Mouse (Mus musculus): ENCODE measurements around the gene Sult2a8. TPM values are rescaled to one million over a fixed set of nuclear protein-coding genes. Genes with fewer than 3 reads are reported as not detected.
"Not testable (repeated sequence)": the region's sequence is repeated elsewhere in the genome, so short reads cannot be mapped to it uniquely, and the experiment has no call there.

Sult2a8 gene
- not detected in 2 replicates for polyA plus RNA-seq (2012; rRNA removed)

- no peak within 1 kb of the TSS for H3K27ac ChIP-seq (ENCODE audit: insufficient read depth, low read length)
- WGBS, result 51% methylated on average over 3 of the region's 3 CpGs
These were observed at the start of gene Sult2a8 for GRCm38 (mm10) chr7:14446534-14446933. Gene Sult2a8, minus strand, starts transcription at chr7:14446769.

DNA sequence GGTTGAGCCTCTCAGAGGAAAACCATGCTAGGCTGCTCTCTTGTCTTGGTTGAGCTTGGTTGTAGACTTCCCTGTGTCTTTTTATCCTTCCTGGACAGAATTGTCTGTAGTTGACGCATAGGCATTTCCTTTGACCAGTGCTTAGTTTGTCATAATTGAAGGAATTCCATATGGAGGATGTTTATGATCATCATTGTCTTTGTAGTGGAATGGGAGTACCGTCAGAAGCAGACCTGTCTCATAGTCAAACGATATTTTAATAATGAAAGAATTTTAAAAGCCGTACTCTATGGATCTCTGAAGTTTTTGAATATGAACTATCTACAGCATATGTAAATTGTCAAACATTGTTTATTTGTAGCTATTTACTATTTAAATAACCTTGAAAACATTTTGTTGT is 47.6 kb upstream of the Sult2a8 start, which contains the start of gene Sult2a7:
Gene Sult2a7 (minus strand): TSS at position 101 of the 400 bp plus-strand sequence.
- H3K27ac ChIP-seq (ENCODE audit: insufficient read depth, low read length), result no peak within 1 kb of the TSS
- 81% methylated on average over 4 of the region's 4 CpGs for WGBS
- H3K4me1 ChIP-seq (ENCODE audit: control insufficient read depth, insufficient read depth, low read length), result no peaks in the 10 kb centered on the region
- DNase-seq, result no peak
- no peak for TF ChIP-seq POLR2A (IDR thresholded peaks at IDR 0.05; ENCODE audit: borderline replicate concordance, insufficient read depth, low read length)
- no peaks in the 10 kb centered on the region for H3K27me3 ChIP-seq (ENCODE audit: control insufficient read depth, insufficient read depth, low read length)
- no peak within 1 kb of the TSS for H3K4me3 ChIP-seq (replicated peaks; ENCODE audit: insufficient read depth, low read depth, low read length)

More at GRCm38 (mm10) chr7:14446534-14446933, at the start of gene Sult2a8:
- no peak for DNase-seq
- no peaks in the 10 kb centered on the region for H3K27me3 ChIP-seq (ENCODE audit: control insufficient read depth, insufficient read depth, low read length)
- H3K4me1 ChIP-seq (ENCODE audit: control insufficient read depth, insufficient read depth, low read length), result no peaks in the 10 kb centered on the region
- H3K4me3 ChIP-seq (replicated peaks; ENCODE audit: insufficient read depth, low read depth, low read length), result no peak within 1 kb of the TSS
- TF ChIP-seq POLR2A (IDR thresholded peaks at IDR 0.05; ENCODE audit: borderline replicate concordance, insufficient read depth, low read length) (no peak), CTCF (IDR thresholded peaks at IDR 0.05; ENCODE audit: borderline replicate concordance, insufficient read depth, low read depth, low read length) (no peak)

GRCm38 (mm10) chr7:14492886-14493285 is 46.3 kb upstream of the Sult2a8 start:
- TF ChIP-seq CTCF (IDR thresholded peaks at IDR 0.05; ENCODE audit: borderline replicate concordance, insufficient read depth, low read depth, low read length) (no peak), POLR2A (IDR thresholded peaks at IDR 0.05; ENCODE audit: borderline replicate concordance, insufficient read depth, low read length) (no peak)
- Histone ChIP-seq H3K4me1 (ENCODE audit: control insufficient read depth, insufficient read depth, low read length) (no peaks in the 10 kb centered on the region), H3K27me3 (ENCODE audit: control insufficient read depth, insufficient read depth, low read length) (no peaks in the 10 kb centered on the region), H3K27ac (ENCODE audit: insufficient read depth, low read length) (no peak overlapping the region), H3K4me3 (replicated peaks; ENCODE audit: insufficient read depth, low read depth, low read length) (no peak overlapping the region)
- DNase-seq, result no peak
- WGBS, result 67% methylated on average over 3 of the region's 3 CpGs

DNA sequence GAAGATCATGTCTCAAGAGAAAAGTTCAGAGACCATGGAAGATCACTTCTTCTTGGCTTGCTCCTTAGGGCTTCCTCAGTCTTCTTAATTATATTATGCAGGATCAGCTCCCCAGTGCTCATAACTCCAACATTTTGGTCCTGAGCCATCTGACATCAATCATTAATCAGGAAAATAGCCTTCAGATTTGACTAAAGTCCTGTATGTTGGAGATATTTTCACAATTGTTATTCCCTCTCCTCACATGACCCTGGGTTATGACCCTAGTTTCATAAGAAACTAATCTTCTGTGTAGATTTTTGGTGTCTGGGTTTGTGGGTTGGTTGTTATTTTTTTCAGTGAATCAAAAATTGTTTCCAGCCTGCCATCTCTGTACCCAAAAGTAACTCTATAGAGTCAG is 7.0 kb downstream of the Sult2a8 start:
- Histone ChIP-seq H3K27me3 (ENCODE audit: control insufficient read depth, insufficient read depth, low read length) (no peaks in the 10 kb centered on the region), H3K4me1 (ENCODE audit: control insufficient read depth, insufficient read depth, low read length) (no peaks in the 10 kb centered on the region), H3K27ac (ENCODE audit: insufficient read depth, low read length) (no peak overlapping the region), H3K4me3 (replicated peaks; ENCODE audit: insufficient read depth, low read depth, low read length) (no peak overlapping the region)
- TF ChIP-seq CTCF (IDR thresholded peaks at IDR 0.05; ENCODE audit: borderline replicate concordance, insufficient read depth, low read depth, low read length), result no peak
- TF ChIP-seq POLR2A (IDR thresholded peaks at IDR 0.05; ENCODE audit: borderline replicate concordance, insufficient read depth, low read length), result no peak
- no peak for DNase-seq

GRCm38 (mm10) chr7:14438484-14438883 is 8.1 kb downstream of the Sult2a8 start:
- Histone ChIP-seq H3K27me3 (ENCODE audit: control insufficient read depth, insufficient read depth, low read length) (no peaks in the 10 kb centered on the region), H3K4me1 (ENCODE audit: control insufficient read depth, insufficient read depth, low read length) (no peaks in the 10 kb centered on the region), H3K27ac (ENCODE audit: insufficient read depth, low read length) (no peak overlapping the region), H3K4me3 (replicated peaks; ENCODE audit: insufficient read depth, low read depth, low read length) (no peak overlapping the region)
- DNase-seq, result no peak
- TF ChIP-seq CTCF (IDR thresholded peaks at IDR 0.05; ENCODE audit: borderline replicate concordance, insufficient read depth, low read depth, low read length), result no peak
- TF ChIP-seq POLR2A (IDR thresholded peaks at IDR 0.05; ENCODE audit: borderline replicate concordance, insufficient read depth, low read length), result no peak
- WGBS, result 66% methylated on average over 1 of the region's 1 CpGs

DNA sequence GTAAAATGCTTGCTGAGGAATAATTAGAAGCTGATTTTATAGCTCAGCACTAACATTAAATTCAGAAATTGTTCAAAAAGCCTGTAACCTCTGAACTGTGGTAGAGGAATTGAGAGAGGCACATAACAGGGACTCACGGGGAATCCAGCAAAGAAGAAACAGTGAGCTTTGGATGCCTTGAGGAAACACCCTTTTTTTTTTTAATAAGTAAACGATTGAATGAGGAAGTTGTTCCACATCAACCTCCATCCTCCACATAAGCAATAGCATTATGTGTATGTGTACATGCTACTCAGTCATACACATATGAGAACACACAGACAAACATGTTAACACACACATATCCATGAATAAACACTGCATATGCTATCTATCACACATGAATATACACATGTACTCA is 8.5 kb downstream of the Sult2a8 start:
- no peak for TF ChIP-seq CTCF (IDR thresholded peaks at IDR 0.05; ENCODE audit: borderline replicate concordance, insufficient read depth, low read depth, low read length)
- no peak for TF ChIP-seq POLR2A (IDR thresholded peaks at IDR 0.05; ENCODE audit: borderline replicate concordance, insufficient read depth, low read length)
- Histone ChIP-seq H3K4me1 (ENCODE audit: control insufficient read depth, insufficient read depth, low read length) (no peaks in the 10 kb centered on the region), H3K4me3 (replicated peaks; ENCODE audit: insufficient read depth, low read depth, low read length) (no peak overlapping the region), H3K27me3 (ENCODE audit: control insufficient read depth, insufficient read depth, low read length) (no peaks in the 10 kb centered on the region), H3K27ac (ENCODE audit: insufficient read depth, low read length) (no peak overlapping the region)
- 86% methylated on average over 2 of the region's 2 CpGs for WGBS
- DNase-seq, result no peak

GRCm38 (mm10) chr7:14399363-14399762 is 47.2 kb downstream of the Sult2a8 start:
- H3K27ac ChIP-seq (ENCODE audit: insufficient read depth, low read length); DNase-seq; H3K27me3 ChIP-seq (ENCODE audit: control insufficient read depth, insufficient read depth, low read length); H3K4me1 ChIP-seq (ENCODE audit: control insufficient read depth, insufficient read depth, low read length); H3K4me3 ChIP-seq (replicated peaks; ENCODE audit: insufficient read depth, low read depth, low read length): not testable (repeated sequence)

GRCm38 (mm10) chr7:14396462-14396861 is 50.1 kb downstream of the Sult2a8 start:
- Histone ChIP-seq H3K4me1 (ENCODE audit: control insufficient read depth, insufficient read depth, low read length) (no peaks in the 10 kb centered on the region), H3K27ac (ENCODE audit: insufficient read depth, low read length) (no peak overlapping the region), H3K27me3 (ENCODE audit: control insufficient read depth, insufficient read depth, low read length) (no peaks in the 10 kb centered on the region), H3K4me3 (replicated peaks; ENCODE audit: insufficient read depth, low read depth, low read length) (no peak overlapping the region)
- TF ChIP-seq CTCF (IDR thresholded peaks at IDR 0.05; ENCODE audit: borderline replicate concordance, insufficient read depth, low read depth, low read length), result no peak
- TF ChIP-seq POLR2A (IDR thresholded peaks at IDR 0.05; ENCODE audit: borderline replicate concordance, insufficient read depth, low read length), result no peak
- no peak for DNase-seq

Other genes starting within 250 kb of the Sult2a8 start
- not detected in 2 replicates for gene Sult2a6, start 191.9 kb downstream of the Sult2a8 start, polyA plus RNA-seq (2012; rRNA removed)
- not detected in 2 replicates for gene Obox8, start 113.2 kb downstream of the Sult2a8 start, polyA plus RNA-seq (2012; rRNA removed)
- gene Sult2a7, start 47.5 kb upstream of the Sult2a8 start, polyA plus RNA-seq (2012; rRNA removed), result not detected in 2 replicates
- 0.13 and 0.21 TPM in 2 replicates for gene Vmn1r90, start 116.7 kb upstream of the Sult2a8 start, polyA plus RNA-seq (2012; rRNA removed)
- gene Obox7, start 212.7 kb upstream of the Sult2a8 start, polyA plus RNA-seq (2012; rRNA removed), result not detected in 2 replicates